Mouse (Mus musculus) liver, embryonic 14.5 days (tissue): Measurements from ENCODE around the gene Wbp2.

Source experiments
- CTCF ChIP-seq: IDR thresholded peaks from 2 replicates; pipeline ENCODE4 v1.5.1; 2016; ENCODE audit warnings: antibody characterized with exemption, low read depth, control low read depth
- EP300 ChIP-seq: IDR thresholded peaks from 2 replicates; pipeline ENCODE4 v1.6.1; 2016; ENCODE audit warnings: antibody characterized with exemption, low read depth

GRCm38 (mm10) chr11:116029086-116029865 is 57.5 kb downstream of the Wbp2 start:
- TF ChIP-seq CTCF (no peak), EP300 (no peak)
